Mouse (Mus musculus): ENCODE measurements around the gene Fam217a. TPM values are rescaled to one million over a fixed set of nuclear protein-coding genes. Genes with fewer than 3 reads are reported as not detected.
"Not testable (repeated sequence)": the region's sequence is repeated elsewhere in the genome, so short reads cannot be mapped to it uniquely, and the experiment has no call there.

The Fam217a gene
- polyA plus RNA-seq, 1 experiment = not detected

DNA sequence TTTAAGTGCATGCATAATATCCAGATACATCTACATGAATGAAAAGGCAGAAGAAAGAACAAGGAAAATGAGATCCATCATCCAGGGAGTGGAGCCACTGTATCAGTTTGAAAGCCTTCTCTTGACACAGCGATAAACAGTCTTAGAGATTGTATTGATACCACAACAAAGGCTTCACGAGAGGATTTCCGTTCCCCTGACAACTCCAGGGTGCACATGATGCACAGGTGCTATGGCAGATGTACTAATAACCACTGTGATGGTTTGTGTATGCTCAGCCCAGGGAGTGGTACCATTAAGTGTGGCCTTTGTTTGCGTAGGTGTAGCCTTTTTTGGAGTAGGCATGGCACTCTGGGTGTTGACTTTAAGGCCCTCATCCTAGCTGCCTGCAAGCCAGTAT is 32.8 kb upstream of the Fam217a start:
- no peak overlapping the region for H3K4me3 ChIP-seq (ENCODE audit: insufficient read depth, low read depth, low read length)
- H3K27ac ChIP-seq (ENCODE audit: insufficient read depth, low read depth, low read length) = no peak overlapping the region
- H3K4me1 ChIP-seq (ENCODE audit: control insufficient read depth, insufficient read depth, low read length) = no peaks in the 10 kb centered on the region
- WGBS = 89% methylated on average over 4 of the region's 4 CpGs
- no peak for TF ChIP-seq CTCF (IDR thresholded peaks at IDR 0.05; ENCODE audit: insufficient read depth, low read depth, low read length)
- TF ChIP-seq POLR2A (IDR thresholded peaks at IDR 0.05; ENCODE audit: insufficient read depth, low read depth, low read length) = no peak

DNA sequence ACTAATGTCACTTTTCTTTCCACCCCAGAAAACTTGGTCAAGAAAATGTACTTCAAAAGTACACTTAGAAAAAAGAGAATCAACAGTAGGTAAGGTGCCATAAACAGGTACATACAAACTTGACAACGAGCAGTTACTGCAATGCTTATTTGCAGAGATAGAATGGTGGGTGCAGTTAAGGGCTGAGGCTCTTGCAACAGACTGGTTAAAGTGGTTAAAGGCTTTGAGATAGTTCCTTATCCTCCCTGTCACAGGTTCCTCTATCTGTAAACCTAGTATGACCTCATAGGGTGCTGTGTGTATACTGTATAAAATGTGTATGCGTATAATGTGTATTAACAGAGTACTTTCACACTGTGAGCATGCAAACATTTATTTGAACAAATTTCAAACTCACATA is 27.3 kb upstream of the Fam217a start:
- 93% methylated on average over 2 of the region's 2 CpGs for WGBS
- H3K27ac ChIP-seq (ENCODE audit: insufficient read depth, low read depth, low read length); H3K4me3 ChIP-seq (ENCODE audit: insufficient read depth, low read depth, low read length); H3K4me1 ChIP-seq (ENCODE audit: control insufficient read depth, insufficient read depth, low read length): not testable (repeated sequence)

DNA sequence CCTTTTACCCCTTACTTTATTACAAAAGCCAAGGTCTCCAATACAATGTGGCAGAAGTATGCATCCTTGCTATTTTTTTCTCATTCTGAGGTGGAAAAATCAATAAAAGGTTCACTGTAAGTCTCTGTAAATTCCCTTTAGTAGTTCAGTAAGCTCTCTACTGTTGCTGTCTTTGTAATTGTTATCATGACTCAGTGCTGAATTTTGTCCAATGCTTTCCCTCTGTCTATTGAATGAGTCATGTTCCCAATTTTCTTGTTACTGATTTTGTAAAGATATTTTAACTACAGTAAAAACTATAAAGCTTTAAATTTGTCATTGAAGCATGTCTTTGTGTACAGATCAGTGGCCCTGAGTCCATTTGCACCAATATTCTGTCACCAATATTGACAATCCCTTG is 18.3 kb upstream of the Fam217a start:
- H3K4me3 ChIP-seq (ENCODE audit: insufficient read depth, low read depth, low read length) = no peak overlapping the region
- H3K4me1 ChIP-seq (ENCODE audit: control insufficient read depth, insufficient read depth, low read length) = no peaks in the 10 kb centered on the region
- H3K27ac ChIP-seq (ENCODE audit: insufficient read depth, low read depth, low read length) = no peak overlapping the region
- no peak for TF ChIP-seq CTCF (IDR thresholded peaks at IDR 0.05; ENCODE audit: insufficient read depth, low read depth, low read length)
- no peak for TF ChIP-seq POLR2A (IDR thresholded peaks at IDR 0.05; ENCODE audit: insufficient read depth, low read depth, low read length)

- H3K4me3 ChIP-seq (ENCODE audit: insufficient read depth, low read depth, low read length) = no peak overlapping the region
- H3K27ac ChIP-seq (ENCODE audit: insufficient read depth, low read depth, low read length) = no peak overlapping the region
- WGBS = 64% methylated on average over 10 of the region's 10 CpGs
- no peaks in the 10 kb centered on the region for H3K4me1 ChIP-seq (ENCODE audit: control insufficient read depth, insufficient read depth, low read length)
- no peak for TF ChIP-seq CTCF (IDR thresholded peaks at IDR 0.05; ENCODE audit: insufficient read depth, low read depth, low read length)
- no peak for TF ChIP-seq POLR2A (IDR thresholded peaks at IDR 0.05; ENCODE audit: insufficient read depth, low read depth, low read length)
These were observed 11.0 kb upstream of the Fam217a start for GRCm38 (mm10) chr13:34934931-34935644.

GRCm38 (mm10) chr13:34916520-34917167 is 7.5 kb downstream of the Fam217a start:
- H3K4me1 ChIP-seq (ENCODE audit: control insufficient read depth, insufficient read depth, low read length) = peaks cover 6% of the 10 kb centered on the region; the same call in 1 of the 2 replicates
- TF ChIP-seq CTCF (IDR thresholded peaks at IDR 0.05; ENCODE audit: insufficient read depth, low read depth, low read length) (no peak), POLR2A (IDR thresholded peaks at IDR 0.05; ENCODE audit: insufficient read depth, low read depth, low read length) (no peak)
- H3K27ac ChIP-seq (ENCODE audit: insufficient read depth, low read depth, low read length) = no peak overlapping the region
- 48% methylated on average over 37 of the region's 37 CpGs for WGBS
- peak overlapping the region; percentile 5; the same call in 1 of the 2 replicates for H3K4me3 ChIP-seq (ENCODE audit: insufficient read depth, low read depth, low read length)

DNA sequence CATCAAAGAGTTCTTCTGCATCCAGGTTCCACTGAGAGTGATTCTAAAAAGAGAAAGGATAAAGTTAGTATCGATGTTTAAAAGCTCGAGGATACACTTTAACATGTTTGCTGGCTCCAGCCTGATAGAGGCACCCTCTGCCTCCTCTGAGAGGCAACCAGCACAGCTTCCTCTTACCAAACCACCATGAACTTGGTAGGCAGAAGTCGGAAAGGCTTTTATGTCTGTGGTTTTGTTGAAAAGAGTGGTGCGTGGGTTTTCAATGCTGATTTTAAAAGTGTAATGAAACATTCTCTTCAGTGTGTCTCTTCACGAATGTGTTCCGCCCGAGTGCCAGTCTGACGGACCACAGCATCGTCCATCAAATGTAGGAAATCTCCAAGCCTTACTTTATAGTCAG is 9.5 kb downstream of the Fam217a start:
- no peak for TF ChIP-seq POLR2A (IDR thresholded peaks at IDR 0.05; ENCODE audit: insufficient read depth, low read depth, low read length)
- TF ChIP-seq CTCF (IDR thresholded peaks at IDR 0.05; ENCODE audit: insufficient read depth, low read depth, low read length) = no peak
- Histone ChIP-seq H3K4me1 (ENCODE audit: control insufficient read depth, insufficient read depth, low read length) (peaks cover 6% of the 10 kb centered on the region; the same call in 1 of the 2 replicates), H3K27ac (ENCODE audit: insufficient read depth, low read depth, low read length) (no peak overlapping the region), H3K4me3 (ENCODE audit: insufficient read depth, low read depth, low read length) (no peak overlapping the region)
- WGBS = 82% methylated on average over 9 of the region's 9 CpGs

DNA sequence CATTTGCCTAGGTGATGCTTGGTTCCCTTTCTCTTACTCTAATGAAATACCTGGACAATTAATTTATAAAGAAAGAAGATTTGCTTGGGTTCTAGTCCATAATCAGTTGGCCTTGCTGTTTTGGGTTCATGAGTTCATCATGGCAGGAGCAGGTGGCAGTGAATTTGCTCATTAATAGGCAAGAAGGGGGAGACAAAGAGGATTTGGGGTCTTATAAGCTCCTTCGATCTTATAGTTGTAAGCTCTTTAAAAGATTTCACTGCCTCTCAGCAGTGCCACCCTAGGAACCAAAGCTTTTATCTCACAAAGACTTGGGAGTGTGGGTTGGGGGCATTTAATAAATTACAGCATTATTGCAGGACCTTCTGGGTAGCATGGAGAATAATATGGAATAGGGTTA is 31.2 kb downstream of the Fam217a start:
- Histone ChIP-seq H3K4me3 (ENCODE audit: insufficient read depth, low read depth, low read length) (no peak overlapping the region), H3K27ac (ENCODE audit: insufficient read depth, low read depth, low read length) (no peak overlapping the region), H3K4me1 (ENCODE audit: control insufficient read depth, insufficient read depth, low read length) (no peaks in the 10 kb centered on the region)
- no peak for TF ChIP-seq POLR2A (IDR thresholded peaks at IDR 0.05; ENCODE audit: insufficient read depth, low read depth, low read length)
- no peak for TF ChIP-seq CTCF (IDR thresholded peaks at IDR 0.05; ENCODE audit: insufficient read depth, low read depth, low read length)
- WGBS = 54% methylated on average over 1 of the region's 1 CpGs

DNA sequence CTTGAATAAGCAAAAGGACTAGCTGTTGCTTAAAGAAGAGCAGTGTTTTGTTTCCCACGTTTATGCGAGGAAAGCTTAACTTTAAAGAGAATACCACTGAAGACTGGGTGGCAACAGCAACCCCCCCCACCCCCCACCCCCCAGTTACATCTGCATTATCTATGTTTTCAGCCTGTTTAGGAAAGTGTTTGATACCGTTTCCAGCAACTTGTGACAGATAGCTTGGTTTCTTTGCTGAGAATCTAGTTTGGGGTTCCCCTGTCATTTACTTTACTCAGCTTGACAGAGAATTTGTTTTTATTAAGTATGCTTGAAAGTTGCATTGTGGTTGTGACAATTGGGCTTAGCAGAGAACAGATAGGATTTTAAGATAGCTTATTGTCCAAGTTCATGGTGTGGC is 47.6 kb downstream of the Fam217a start:
- WGBS = 2% methylated on average over 3 of the region's 3 CpGs

GRCm38 (mm10) chr13:34875741-34876445 is 48.2 kb downstream of the Fam217a start:
- peak overlapping the region; percentile 66 for H3K4me3 ChIP-seq (ENCODE audit: insufficient read depth, low read depth, low read length)
- WGBS = under 1% methylated on average over 50 of the region's 50 CpGs
- TF ChIP-seq CTCF (IDR thresholded peaks at IDR 0.05; ENCODE audit: insufficient read depth, low read depth, low read length) (no peak), POLR2A (IDR thresholded peaks at IDR 0.05; ENCODE audit: insufficient read depth, low read depth, low read length) (no peak)
- peak overlapping the region; percentile 62 for H3K27ac ChIP-seq (ENCODE audit: insufficient read depth, low read depth, low read length)
- H3K4me1 ChIP-seq (ENCODE audit: control insufficient read depth, insufficient read depth, low read length) = peaks cover 3% of the 10 kb centered on the region; the same call in 1 of the 2 replicates

More for the DNA sequence above, 47.6 kb downstream of the Fam217a start:
- Histone ChIP-seq H3K27ac (ENCODE audit: insufficient read depth, low read depth, low read length) (no peak overlapping the region), H3K4me1 (ENCODE audit: control insufficient read depth, insufficient read depth, low read length) (peaks cover 3% of the 10 kb centered on the region; the same call in 1 of the 2 replicates), H3K4me3 (ENCODE audit: insufficient read depth, low read depth, low read length) (no peak overlapping the region)
- TF ChIP-seq POLR2A (IDR thresholded peaks at IDR 0.05; ENCODE audit: insufficient read depth, low read depth, low read length) (no peak), CTCF (IDR thresholded peaks at IDR 0.05; ENCODE audit: insufficient read depth, low read depth, low read length) (no peak)
